18 mouse cellular contexts compared by ENCODE assay signal in genomic region chr11:79426571-79426970, GRCm38 (mm10).
"Had no signal": no experiment of that assay in that cellular context is flagged by ENCODE, and none has a peak within 500 bp of the region (broad histone marks: within the 10 kb centered on the region; RNA-seq: fewer than 3 reads in every experiment).

No protein-coding gene starts in this region.

- H3K4me3 ChIP-seq: left cerebral cortex, adult 2 months; liver, embryonic 13.5 days; myocyte; neural tube, embryonic 13.5 days had no signal

- H3K9ac ChIP-seq: liver, embryonic 13.5 days; neural tube, embryonic 13.5 days had no signal

- H3K27ac ChIP-seq: left cerebral cortex, adult 2 months; liver, embryonic 13.5 days; neural tube, embryonic 13.5 days; stomach, postnatal 0 days had no signal

- H3K4me2 ChIP-seq: liver, embryonic 13.5 days; midbrain, embryonic 11.5 days; neural tube, embryonic 13.5 days had no signal

- H3K27me3 ChIP-seq: liver, embryonic 13.5 days; neural tube, embryonic 13.5 days had no signal

- ATAC-seq: midbrain, embryonic 16.5 days had no signal

- H3K9me3 ChIP-seq: liver, embryonic 13.5 days; neural tube, embryonic 13.5 days had no signal

- H3K4me1 ChIP-seq: liver, embryonic 13.5 days had no signal

- DNase-seq: kidney, adult 9 months; kidney, postnatal 14 days; kidney, postnatal 4 days; layer of hippocampus, adult 9-11 months; layer of hippocampus, postnatal 36 days; liver, embryonic 13.5 days; lung, adult 2 months; lung, postnatal 14 days; lung, postnatal 4 days; thymus, adult 2 months; thymus, postnatal 14 days; thymus, postnatal 4 days had no signal
